In genomic region chr11:69367616-69368355, GRCm38 (mm10) we compare ENCODE assay signal across 8 mouse cellular contexts. TPM values are rescaled to one million over a fixed set of nuclear protein-coding genes. Genes with fewer than 3 reads are reported as not detected.
A peak's percentile ranks its signal among the peaks of the same experiment; 100 is the strongest.
DNase-seq lines count a peak whose midpoint lies in the region; ATAC-seq and TF ChIP-seq lines count a peak whose summit lies in the region.

No protein-coding gene starts in this region.

- intact Hi-C loops in left cerebral cortex, adult 2 months (cut with DNase I): loop anchor here (2.0 kb wide), 1 partner anchor 45 kb away; the partner anchor contains the start of genes Cntrob and Trappc1

- H3K4me3 ChIP-seq in left cerebral cortex, adult 2 months: peak overlapping the region; percentile 91
- peak overlapping the region; percentile 88 for H3K4me3 ChIP-seq in forebrain, postnatal 0 days (ENCODE audit: low read depth, low read length)
- peak overlapping the region; percentile 81 for H3K4me3 ChIP-seq in intestine, embryonic 16.5 days (ENCODE audit: low read length)
- H3K4me3 ChIP-seq in lung, postnatal 0 days (ENCODE audit: low read depth, low read length): peak overlapping the region; percentile 98
- peak overlapping the region; percentile 89 for H3K4me3 ChIP-seq in stomach, embryonic 14.5 days (ENCODE audit: low read depth, low read length)

- no peak for ATAC-seq in forebrain, postnatal 0 days
- ATAC-seq in intestine, embryonic 16.5 days: no peak
- ATAC-seq in lung, postnatal 0 days: no peak
- 0 out of 2 replicates have a peak, but pooled peaks have one; percentile 5 for ATAC-seq in stomach, embryonic 14.5 days (ENCODE audit: insufficient number of reproducible peaks, insufficient read depth, low FRiP score, low read depth)

- H3K27me3 ChIP-seq in forebrain, postnatal 0 days (ENCODE audit: insufficient read depth, low read length): no peaks in the 10 kb centered on the region
- no peaks in the 10 kb centered on the region for H3K27me3 ChIP-seq in intestine, embryonic 16.5 days (replicated peaks; ENCODE audit: control insufficient read depth, insufficient read depth, low read length)
- no peaks in the 10 kb centered on the region for H3K27me3 ChIP-seq in lung, postnatal 0 days (replicated peaks; ENCODE audit: insufficient read depth, low read length)
- no peaks in the 10 kb centered on the region for H3K27me3 ChIP-seq in stomach, embryonic 14.5 days (ENCODE audit: control insufficient read depth, insufficient read depth, low read length)

- H3K4me2 ChIP-seq in forebrain, postnatal 0 days (ENCODE audit: low read depth): peak overlapping the region; percentile 94
- peak overlapping the region; percentile 95 for H3K4me2 ChIP-seq in intestine, embryonic 16.5 days (ENCODE audit: low read depth, low read length)
- peak overlapping the region; percentile 77 for H3K4me2 ChIP-seq in lung, postnatal 0 days (replicated peaks; ENCODE audit: low read depth, low read length)
- peak overlapping the region; percentile 98 for H3K4me2 ChIP-seq in stomach, embryonic 14.5 days (replicated peaks; ENCODE audit: low read depth, low read length)

- H3K36me3 ChIP-seq in forebrain, postnatal 0 days (ENCODE audit: insufficient read depth): peaks cover 17% of the 10 kb centered on the region
- peaks cover 6% of the 10 kb centered on the region; the same call in 1 of the 2 replicates for H3K36me3 ChIP-seq in intestine, embryonic 16.5 days (ENCODE audit: control insufficient read depth, insufficient read depth, low read length)
- H3K36me3 ChIP-seq in lung, postnatal 0 days (ENCODE audit: insufficient read depth, low read length): 0 out of 2 replicates have a peak, but pooled peaks cover 3% of the 10 kb centered on the region
- H3K36me3 ChIP-seq in stomach, embryonic 14.5 days (ENCODE audit: control insufficient read depth, insufficient read depth, low read length): peaks cover 11% of the 10 kb centered on the region

- H3K4me1 ChIP-seq in forebrain, postnatal 0 days (ENCODE audit: insufficient read depth): peaks cover 40% of the 10 kb centered on the region
- peaks cover 51% of the 10 kb centered on the region for H3K4me1 ChIP-seq in intestine, embryonic 16.5 days (ENCODE audit: control insufficient read depth, insufficient read depth, low read length)
- peaks cover 24% of the 10 kb centered on the region for H3K4me1 ChIP-seq in lung, postnatal 0 days (ENCODE audit: insufficient read depth, low read depth, low read length)
- peaks cover 51% of the 10 kb centered on the region for H3K4me1 ChIP-seq in stomach, embryonic 14.5 days (ENCODE audit: control insufficient read depth, insufficient read depth, low read length)

- H3K9me3 ChIP-seq in forebrain, postnatal 0 days (ENCODE audit: low read length): no peaks in the 10 kb centered on the region
- no peaks in the 10 kb centered on the region for H3K9me3 ChIP-seq in intestine, embryonic 16.5 days (ENCODE audit: control insufficient read depth, low read length)
- H3K9me3 ChIP-seq in lung, postnatal 0 days (ENCODE audit: low read length): no peaks in the 10 kb centered on the region
- H3K9me3 ChIP-seq in stomach, embryonic 14.5 days (ENCODE audit: control insufficient read depth, low read depth, low read length): no peaks in the 10 kb centered on the region

- peak overlapping the region; percentile 91 for H3K27ac ChIP-seq in left cerebral cortex, adult 2 months
- H3K27ac ChIP-seq in forebrain, postnatal 0 days (ENCODE audit: low read depth, low read length): peak overlapping the region; percentile 100
- peak overlapping the region; percentile 99 for H3K27ac ChIP-seq in intestine, embryonic 16.5 days (ENCODE audit: low read length)
- H3K27ac ChIP-seq in lung, postnatal 0 days (ENCODE audit: low read length): peak overlapping the region; percentile 100
- H3K27ac ChIP-seq in stomach, embryonic 14.5 days (ENCODE audit: low read length): peak overlapping the region; percentile 100

- DNase-seq in left cerebral cortex, adult 2 months (ENCODE audit: extremely low spot score in 1 of 2, low spot score in 2 of 2): no peak
- no peak for DNase-seq in left cerebral cortex, adult 18-20 months (ENCODE audit: low spot score in 2 of 2)
- peak; percentile 55 for DNase-seq in adrenal gland, postnatal 10 days
- DNase-seq in forebrain, postnatal 0 days: no peak
- DNase-seq in lung, postnatal 0 days (ENCODE audit: low spot score): peak; percentile 43
- no peak for DNase-seq in Muller cell, postnatal 12 days (ENCODE audit: inconsistent ontology term)

- 2% methylated on average over 22 of the region's 22 CpGs for WGBS in forebrain, postnatal 0 days
- WGBS in intestine, embryonic 16.5 days: 2% methylated on average over 22 of the region's 22 CpGs
- WGBS in lung, postnatal 0 days: 3% methylated on average over 22 of the region's 22 CpGs
- WGBS in stomach, embryonic 14.5 days: under 1% methylated on average over 22 of the region's 22 CpGs

- H3K9ac ChIP-seq in forebrain, postnatal 0 days: peak overlapping the region; percentile 100
- peak overlapping the region; percentile 99 for H3K9ac ChIP-seq in intestine, embryonic 16.5 days (ENCODE audit: low read depth, low read length)
- H3K9ac ChIP-seq in lung, postnatal 0 days (replicated peaks; ENCODE audit: low read depth): peak overlapping the region; percentile 95
- peak overlapping the region; percentile 100 for H3K9ac ChIP-seq in stomach, embryonic 14.5 days (replicated peaks; ENCODE audit: low read depth, low read length)

- TF ChIP-seq CTCF in left cerebral cortex, adult 2 months (IDR thresholded peaks at IDR 0.05): no peak
- TF ChIP-seq CTCF in forebrain, postnatal 0 days (IDR thresholded peaks at IDR 0.05; ENCODE audit: low read depth): no peak
- TF ChIP-seq CTCF in lung, postnatal 0 days (IDR thresholded peaks at IDR 0.05): peak; percentile 1; the same call in 1 of the 2 replicates

- TF ChIP-seq EP300 in lung, postnatal 0 days (IDR thresholded peaks at IDR 0.05): no peak

RNA-seq across cellular contexts. Expression of gene Chd3, which starts 1.4 kb away (rescaled TPM):
- total RNA-seq in left cerebral cortex, adult 2 months (2021): 100 to 1,000 TPM; 406 to 416 TPM
- total RNA-seq in left cerebral cortex, adult 18-20 months (2021): 100 to 1,000 TPM; 346 to 387 TPM
- 100 to 1,000 TPM in 1 of 2 experiments, 10 to 100 TPM in 1; 93.8 to 128 TPM for total RNA-seq in adrenal gland, postnatal 10 days (2021)
- 356 and 381 TPM in 2 replicates for total RNA-seq in forebrain, postnatal 0 days (2014; rRNA removed)
- polyA plus RNA-seq in forebrain, postnatal 0 days (2015; fragmentation: Nextera tagmentation; extraction: Ambion mirVana): 55.3 and 74.7 TPM in 2 replicates
- 33.4 and 35.5 TPM in 2 replicates for polyA plus RNA-seq in intestine, embryonic 16.5 days (2015; fragmentation: Nextera tagmentation; extraction: Ambion mirVana)
- polyA plus RNA-seq in lung, postnatal 0 days (2015; fragmentation: Nextera tagmentation; extraction: Ambion mirVana): 29.9 and 38.4 TPM in 2 replicates
- polyA plus RNA-seq in stomach, embryonic 14.5 days (2014; fragmentation: Nextera tagmentation; extraction: Ambion mirVana): 85.3 and 87.4 TPM in 2 replicates

RNA-seq across cellular contexts. Expression of gene Naa38, which starts 27.5 kb away (rescaled TPM):
- 100 to 1,000 TPM in 1 of 2 experiments, 10 to 100 TPM in 1; 94.0 to 113 TPM for total RNA-seq in left cerebral cortex, adult 2 months (2021)
- 100 to 1,000 TPM; 117 to 120 TPM for total RNA-seq in left cerebral cortex, adult 18-20 months (2021)
- 100 to 1,000 TPM; 124 to 138 TPM for total RNA-seq in adrenal gland, postnatal 10 days (2021)
- total RNA-seq in forebrain, postnatal 0 days (2014; rRNA removed): 47.7 and 59.2 TPM in 2 replicates
- 125 and 141 TPM in 2 replicates for polyA plus RNA-seq in forebrain, postnatal 0 days (2015; fragmentation: Nextera tagmentation; extraction: Ambion mirVana)
- 168 and 170 TPM in 2 replicates for polyA plus RNA-seq in intestine, embryonic 16.5 days (2015; fragmentation: Nextera tagmentation; extraction: Ambion mirVana)
- polyA plus RNA-seq in lung, postnatal 0 days (2015; fragmentation: Nextera tagmentation; extraction: Ambion mirVana): 126 and 142 TPM in 2 replicates
- 158 and 177 TPM in 2 replicates for polyA plus RNA-seq in stomach, embryonic 14.5 days (2014; fragmentation: Nextera tagmentation; extraction: Ambion mirVana)

RNA-seq across cellular contexts. Expression of gene Rnf227, which starts 27.5 kb away (rescaled TPM):
- total RNA-seq in left cerebral cortex, adult 2 months (2021): 100 to 1,000 TPM; 170 to 181 TPM
- total RNA-seq in left cerebral cortex, adult 18-20 months (2021): 100 to 1,000 TPM; 186 to 190 TPM
- 1 to 10 TPM; 4.2 to 7.2 TPM for total RNA-seq in adrenal gland, postnatal 10 days (2021)
- total RNA-seq in forebrain, postnatal 0 days (2014; rRNA removed): 190 and 225 TPM in 2 replicates
- 200 and 231 TPM in 2 replicates for polyA plus RNA-seq in forebrain, postnatal 0 days (2015; fragmentation: Nextera tagmentation; extraction: Ambion mirVana)
- polyA plus RNA-seq in intestine, embryonic 16.5 days (2015; fragmentation: Nextera tagmentation; extraction: Ambion mirVana): 8.0 and 8.3 TPM in 2 replicates
- 5.7 and 6.6 TPM in 2 replicates for polyA plus RNA-seq in lung, postnatal 0 days (2015; fragmentation: Nextera tagmentation; extraction: Ambion mirVana)
- polyA plus RNA-seq in stomach, embryonic 14.5 days (2014; fragmentation: Nextera tagmentation; extraction: Ambion mirVana): 15.3 and 16.3 TPM in 2 replicates

RNA-seq across cellular contexts. Expression of gene Cyb5d1, which starts 27.6 kb away (rescaled TPM):
- 10 to 100 TPM; 40.7 to 45.6 TPM for total RNA-seq in left cerebral cortex, adult 2 months (2021)
- 10 to 100 TPM; 42.7 to 48.1 TPM for total RNA-seq in left cerebral cortex, adult 18-20 months (2021)
- 10 to 100 TPM; 32.4 to 38.9 TPM for total RNA-seq in adrenal gland, postnatal 10 days (2021)
- total RNA-seq in forebrain, postnatal 0 days (2014; rRNA removed): 21.1 and 28.9 TPM in 2 replicates
- polyA plus RNA-seq in forebrain, postnatal 0 days (2015; fragmentation: Nextera tagmentation; extraction: Ambion mirVana): 17.0 and 24.2 TPM in 2 replicates
- 22.6 and 24.0 TPM in 2 replicates for polyA plus RNA-seq in intestine, embryonic 16.5 days (2015; fragmentation: Nextera tagmentation; extraction: Ambion mirVana)
- polyA plus RNA-seq in lung, postnatal 0 days (2015; fragmentation: Nextera tagmentation; extraction: Ambion mirVana): 16.3 and 16.5 TPM in 2 replicates
- polyA plus RNA-seq in stomach, embryonic 14.5 days (2014; fragmentation: Nextera tagmentation; extraction: Ambion mirVana): 15.0 and 23.5 TPM in 2 replicates

RNA-seq across cellular contexts. Expression of gene Tmem88, which starts 30.2 kb away (rescaled TPM):
- 1 to 10 TPM; 2.9 to 3.8 TPM for total RNA-seq in left cerebral cortex, adult 2 months (2021)
- 1 to 10 TPM; 3.4 to 3.7 TPM for total RNA-seq in left cerebral cortex, adult 18-20 months (2021)
- total RNA-seq in adrenal gland, postnatal 10 days (2021): 10 to 100 TPM; 29.1 to 33.0 TPM
- total RNA-seq in forebrain, postnatal 0 days (2014; rRNA removed): 2.0 and 2.4 TPM in 2 replicates
- 6.8 and 7.7 TPM in 2 replicates for polyA plus RNA-seq in forebrain, postnatal 0 days (2015; fragmentation: Nextera tagmentation; extraction: Ambion mirVana)
- 30.8 and 31.0 TPM in 2 replicates for polyA plus RNA-seq in intestine, embryonic 16.5 days (2015; fragmentation: Nextera tagmentation; extraction: Ambion mirVana)
- 96.5 and 101 TPM in 2 replicates for polyA plus RNA-seq in lung, postnatal 0 days (2015; fragmentation: Nextera tagmentation; extraction: Ambion mirVana)
- 30.0 and 30.3 TPM in 2 replicates for polyA plus RNA-seq in stomach, embryonic 14.5 days (2014; fragmentation: Nextera tagmentation; extraction: Ambion mirVana)

Comparison
In these comparisons a context has a peak if more than half of its experiments do, and no peak if none do; other contexts are left out.
1. DNase-seq: peak in adrenal gland, postnatal 10 days (single experiment) and lung, postnatal 0 days (single experiment); none in left cerebral cortex, adult 2 months (0 of 2), left cerebral cortex, adult 18-20 months (0 of 2), forebrain, postnatal 0 days (single experiment) and Muller cell, postnatal 12 days (single experiment).
2. RNA of gene Rnf227, which starts 27.5 kb away (total RNA-seq): 190 to 225 TPM in forebrain, postnatal 0 days, 186 to 190 TPM in left cerebral cortex, adult 18-20 months and 170 to 181 TPM in left cerebral cortex, adult 2 months; 4.2 to 7.2 TPM in adrenal gland, postnatal 10 days; every median in the first group is over 10 times any median in the second.
3. Peak in every context shown above with its lines, with median percentiles within 50 percentile points of each other: H3K27ac ChIP-seq, H3K4me3 ChIP-seq, H3K4me2 ChIP-seq and H3K9ac ChIP-seq.